Mouse (Mus musculus) retina, adult 2 months (tissue): ENCODE results near the gene Cenpt.
A peak's percentile ranks its signal among the peaks of the same experiment; 100 is the strongest.
"Not testable (repeated sequence)": the region's sequence is repeated elsewhere in the genome, so short reads cannot be mapped to it uniquely, and the experiment has no call there.

Experiments used
- DNase-seq: peaks from one replicate; pipeline ENCODE4 v3.0.0-alpha.2; 2012; ENCODE audit warnings: low read depth, low spot score

The Cenpt gene

DNA sequence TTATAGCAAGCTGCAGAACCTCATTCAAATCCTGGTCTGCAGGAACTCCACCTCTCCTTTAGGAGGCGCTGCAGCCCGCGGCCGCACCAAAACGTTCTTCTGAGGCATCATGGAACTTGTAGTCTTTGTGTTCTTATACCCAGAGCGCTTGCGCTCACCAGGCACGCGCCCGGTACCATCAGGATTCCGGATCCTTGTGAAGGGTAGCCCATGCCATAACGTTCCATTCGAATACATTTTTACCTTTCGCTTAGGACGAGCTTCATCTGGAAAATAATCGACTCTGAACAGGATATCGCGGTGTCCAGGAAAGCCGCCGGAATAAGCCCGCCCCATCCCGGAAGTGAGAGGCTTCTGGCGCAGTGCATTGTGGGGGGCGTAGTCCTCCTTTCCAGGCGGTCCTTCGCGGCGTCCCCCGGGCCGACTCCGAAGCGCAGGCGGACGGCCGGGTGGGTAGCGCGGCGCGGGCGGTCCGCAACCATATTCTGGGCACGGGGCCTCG, 1.7 kb upstream of the Cenpt start, which contains the start of gene Thap11:
Gene Thap11 (plus strand): TSS at position 418 of the 502 bp plus-strand sequence.
- DNase-seq: peak; percentile 84

DNA sequence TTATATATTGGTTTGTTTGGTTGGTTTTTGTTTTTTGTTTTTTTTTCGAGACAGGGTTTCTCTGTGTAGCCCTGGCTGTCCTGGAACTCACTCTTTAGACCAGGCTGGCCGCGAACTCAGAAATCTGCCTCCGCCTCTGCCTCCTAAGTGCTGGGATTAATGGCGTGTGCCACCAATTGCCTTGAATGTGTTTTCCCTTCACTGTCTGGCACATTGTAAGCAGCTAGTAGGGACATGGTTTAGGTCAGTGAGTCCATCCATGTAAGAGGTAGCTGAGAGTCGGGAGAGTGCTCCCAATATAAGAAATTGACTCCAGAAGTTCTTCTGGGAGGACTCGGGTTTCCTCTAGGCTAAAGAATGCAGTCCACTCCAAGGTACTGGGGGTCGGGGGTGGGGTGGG, 1.2 kb upstream of the Cenpt start:
- DNase-seq: no peak

DNA sequence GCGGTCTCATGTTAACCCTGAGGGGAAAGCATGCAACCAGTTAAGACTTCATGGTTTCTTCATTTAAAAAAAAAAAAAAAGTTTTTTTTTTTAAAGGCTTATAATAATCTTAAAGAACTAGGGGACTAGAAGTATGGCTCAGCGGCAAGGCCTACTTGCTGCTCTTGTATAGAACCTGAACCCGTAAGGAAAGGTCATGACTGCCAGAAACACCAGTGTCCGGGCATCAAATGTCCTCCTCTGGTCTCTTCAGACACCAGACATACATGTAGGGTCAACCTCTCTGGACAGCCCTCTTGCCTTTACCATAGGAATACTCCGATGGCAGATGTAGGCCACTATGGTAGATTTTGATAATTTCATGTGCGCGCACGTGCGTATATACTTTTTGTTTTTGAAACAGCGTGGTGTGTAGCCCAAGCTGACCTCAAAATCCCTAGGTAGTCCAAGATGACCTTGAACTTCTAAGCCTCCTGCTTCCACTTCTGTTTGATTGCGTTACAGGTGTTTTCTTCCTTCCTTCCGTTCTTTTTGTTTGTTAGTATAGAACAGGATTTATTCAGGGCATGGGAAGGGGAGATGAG, 840 bp downstream of the Cenpt start:
- DNase-seq: no peak

DNA sequence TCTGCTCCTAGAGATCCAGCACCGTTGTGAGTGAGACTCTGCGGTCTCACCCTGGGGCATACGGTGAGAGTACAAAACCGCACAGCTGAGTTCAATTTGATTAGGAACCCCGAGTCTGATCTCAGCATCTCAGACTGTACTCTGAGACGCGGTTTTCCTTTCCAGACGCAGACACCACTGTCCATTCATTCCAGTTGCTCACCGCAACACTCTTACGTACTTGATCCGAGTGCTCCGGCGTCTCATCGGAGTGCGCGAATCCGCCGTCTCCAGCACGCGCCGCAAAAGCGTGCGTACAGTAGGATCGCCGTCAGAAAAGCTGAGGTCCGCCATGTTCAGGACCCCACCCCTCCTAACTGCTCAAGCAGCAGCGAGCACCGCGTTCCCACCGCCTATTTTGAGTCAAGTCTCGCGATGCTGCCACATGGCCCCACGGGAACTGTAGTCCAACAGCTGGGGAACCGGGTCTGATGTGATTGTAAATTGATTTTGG, 1.4 kb downstream of the Cenpt start:
- no peak for DNase-seq

DNA sequence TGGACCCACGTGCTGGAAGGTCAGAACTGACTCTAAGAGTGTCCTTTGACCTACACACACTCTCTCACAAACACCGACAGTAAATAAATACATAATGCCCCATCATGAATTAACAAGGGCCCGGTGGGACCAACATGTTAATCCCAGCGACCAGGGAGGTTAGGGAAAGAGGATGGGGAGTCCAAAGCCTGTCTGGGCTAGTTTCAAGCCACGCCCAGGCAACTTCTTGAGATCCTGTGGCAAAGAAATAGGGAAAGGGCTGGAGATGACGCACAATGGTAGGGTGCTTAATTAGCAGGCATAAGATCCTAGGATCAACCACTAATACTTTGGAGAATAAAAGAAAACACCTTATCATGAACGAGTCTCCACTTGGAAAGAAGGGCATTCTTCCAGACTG, 2.5 kb downstream of the Cenpt start:
- DNase-seq: no peak

- DNase-seq: no peak
These were observed 3.1 kb downstream of the Cenpt start for GRCm38 (mm10) chr8:105850014-105850413.

DNA sequence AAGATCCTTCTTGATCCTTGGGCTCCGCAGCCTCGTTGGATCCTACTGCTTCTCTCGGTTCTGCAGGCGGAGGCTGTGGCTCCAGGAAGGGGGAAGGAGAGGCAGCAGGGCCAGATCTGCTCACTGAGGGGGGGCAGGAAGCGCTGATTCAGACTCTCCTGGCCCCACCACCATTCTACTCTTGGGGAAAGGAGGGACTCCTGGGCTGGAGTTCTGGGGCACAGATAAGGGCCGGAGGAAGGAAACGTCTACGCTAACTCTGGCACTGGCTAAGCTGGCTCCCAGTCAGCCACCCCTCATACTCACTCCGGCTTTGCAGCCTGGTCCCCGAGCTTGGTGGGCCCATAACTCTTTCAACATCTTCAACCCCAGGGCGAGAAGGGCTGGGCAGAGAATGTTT, 6.4 kb downstream of the Cenpt start:
- DNase-seq: no peak

DNA sequence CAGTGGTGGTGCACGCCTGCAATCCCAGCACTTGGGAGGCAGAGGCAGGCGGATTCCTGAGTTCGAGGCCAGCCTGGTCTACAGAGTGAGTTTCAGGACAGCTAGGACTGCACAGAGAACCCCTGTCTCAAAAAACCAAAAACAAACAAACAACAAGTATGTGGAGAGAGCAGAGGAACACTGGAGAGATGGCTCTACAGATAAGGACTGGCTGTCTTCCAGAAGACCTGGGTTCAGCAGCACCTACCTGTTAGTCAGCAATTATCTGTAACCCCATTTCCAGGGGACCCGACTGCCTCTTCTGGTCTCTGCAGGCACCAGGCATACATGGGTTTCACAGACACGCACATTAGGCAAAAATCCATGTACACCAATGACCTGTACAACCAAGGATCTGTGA, 13.9 kb downstream of the Cenpt start:
- DNase-seq: no peak

DNA sequence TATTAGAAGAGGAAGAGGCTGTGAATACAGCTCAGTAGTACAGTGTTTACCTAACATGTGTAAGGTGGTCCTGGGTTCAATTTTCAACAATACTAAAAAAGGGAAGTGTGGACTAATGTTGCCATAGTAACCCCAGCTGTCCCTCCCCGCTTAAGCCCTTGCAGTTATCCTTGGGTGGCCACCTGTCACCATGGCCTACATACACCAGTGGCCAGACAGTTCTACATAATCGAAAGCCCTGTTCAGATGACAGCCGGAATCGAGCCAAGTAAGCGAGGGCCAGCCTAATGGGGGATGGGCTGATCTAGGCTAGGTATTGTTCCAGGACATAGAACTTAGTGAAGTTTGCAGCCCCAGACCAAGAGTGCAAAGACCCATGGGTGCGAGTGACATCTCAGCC, 16.1 kb downstream of the Cenpt start:
- no peak for DNase-seq

- no peak for DNase-seq
These were observed 17.8 kb downstream of the Cenpt start for GRCm38 (mm10) chr8:105835318-105835717.

- DNase-seq: not testable (repeated sequence)
These were observed 19.3 kb downstream of the Cenpt start for GRCm38 (mm10) chr8:105833740-105834139.

- DNase-seq: peak; percentile 96
These were observed 25.9 kb downstream of the Cenpt start, which contains the start of the genes Ranbp10 and Tsnaxip1 for GRCm38 (mm10) chr8:105826861-105827848. TSS of gene Ranbp10 (minus strand) at chr8:105827350. TSS of gene Tsnaxip1 (plus strand) at chr8:105827731.

GRCm38 (mm10) chr8:105826379-105826778, 26.7 kb downstream of the Cenpt start:
- DNase-seq: no peak

GRCm38 (mm10) chr8:105825506-105825905, 27.6 kb downstream of the Cenpt start:
- DNase-seq: no peak

- DNase-seq: no peak
These were observed 32.2 kb downstream of the Cenpt start for GRCm38 (mm10) chr8:105820925-105821324.

GRCm38 (mm10) chr8:105819659-105820058, 33.4 kb downstream of the Cenpt start:
- no peak for DNase-seq

DNA sequence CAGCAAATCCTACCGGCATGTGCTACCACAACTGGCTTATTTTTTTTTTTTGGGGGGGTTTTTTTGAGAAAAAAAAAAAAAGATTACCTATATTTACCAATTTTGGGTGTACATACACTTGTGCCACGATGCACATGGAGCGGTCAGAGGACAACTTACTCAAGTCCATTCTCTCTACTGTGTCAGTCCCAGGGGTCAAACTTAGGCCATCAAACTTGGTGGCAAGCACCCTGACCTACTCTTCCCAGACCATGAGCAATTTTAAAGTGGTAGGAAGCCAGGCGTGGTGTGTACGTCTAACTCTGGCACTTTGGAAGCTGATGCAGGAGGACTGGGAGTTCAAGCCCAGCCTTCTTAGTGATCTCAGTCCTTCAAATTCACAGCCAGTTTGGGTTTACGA, 39.8 kb downstream of the Cenpt start:
- no peak for DNase-seq

- DNase-seq: no peak
These were observed 40.6 kb downstream of the Cenpt start for GRCm38 (mm10) chr8:105812511-105812910.

DNA sequence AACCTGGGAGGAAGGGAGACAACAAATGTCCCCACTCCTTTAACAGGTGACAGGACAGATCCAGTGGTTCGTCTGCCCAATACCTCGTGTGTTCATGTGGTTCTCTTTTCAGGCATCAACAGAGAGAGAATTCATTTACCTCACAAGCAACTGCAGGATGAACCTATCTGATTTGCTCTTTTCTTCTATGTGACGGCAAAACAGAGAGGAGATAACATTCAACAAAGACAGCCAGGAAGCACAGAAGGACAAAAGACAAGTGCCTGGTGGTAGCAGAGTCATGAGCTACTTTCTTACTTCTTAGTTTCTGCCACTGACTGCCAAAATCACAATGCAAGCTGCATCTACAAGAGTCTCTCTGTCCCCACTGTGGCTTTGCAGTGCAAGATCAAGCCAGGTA, 41.5 kb downstream of the Cenpt start:
- no peak for DNase-seq

DNA sequence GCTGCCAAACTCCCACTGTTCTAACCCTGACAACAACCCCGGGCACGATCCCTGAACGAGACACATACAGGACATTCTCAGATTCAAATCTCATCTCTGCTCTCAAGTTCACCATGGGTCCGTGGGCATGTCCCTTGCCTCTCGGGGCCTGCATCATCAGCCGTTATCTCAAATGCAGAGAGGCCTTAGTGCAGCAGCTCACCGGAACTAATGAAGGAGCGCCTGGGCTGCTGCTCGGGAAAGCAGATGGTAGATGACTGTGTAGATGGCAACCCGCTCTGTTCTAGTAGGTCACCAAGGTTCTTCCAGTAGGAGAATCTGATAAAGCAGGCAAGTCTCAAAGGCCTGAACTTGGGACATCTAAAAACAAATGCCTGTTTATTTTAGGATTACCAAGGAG, 42.0 kb downstream of the Cenpt start:
- no peak for DNase-seq

- DNase-seq: no peak
These were observed 42.8 kb downstream of the Cenpt start for GRCm38 (mm10) chr8:105810245-105810786.

DNA sequence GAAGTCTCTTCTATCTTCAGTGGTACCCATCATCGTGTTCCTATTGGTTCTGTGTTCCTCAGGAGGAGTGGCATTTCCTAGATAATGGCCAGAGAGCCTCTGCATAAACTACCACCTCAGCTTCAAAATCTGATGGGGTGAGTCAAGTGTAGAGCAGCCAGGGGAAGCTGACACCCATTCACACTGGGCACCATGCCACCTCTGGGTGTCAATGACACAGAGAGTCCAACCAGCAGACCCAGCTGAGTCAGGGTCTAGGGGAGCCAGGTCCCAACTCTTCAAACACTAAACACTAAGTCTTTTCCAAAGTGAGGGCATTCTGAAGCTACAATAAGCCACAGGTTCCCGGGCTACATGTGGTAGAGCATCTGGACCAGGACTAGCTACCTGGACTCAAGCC, 44.6 kb downstream of the Cenpt start:
- no peak for DNase-seq
